ENCODE assay signal across 17 mouse cellular contexts in the genomic region with DNA sequence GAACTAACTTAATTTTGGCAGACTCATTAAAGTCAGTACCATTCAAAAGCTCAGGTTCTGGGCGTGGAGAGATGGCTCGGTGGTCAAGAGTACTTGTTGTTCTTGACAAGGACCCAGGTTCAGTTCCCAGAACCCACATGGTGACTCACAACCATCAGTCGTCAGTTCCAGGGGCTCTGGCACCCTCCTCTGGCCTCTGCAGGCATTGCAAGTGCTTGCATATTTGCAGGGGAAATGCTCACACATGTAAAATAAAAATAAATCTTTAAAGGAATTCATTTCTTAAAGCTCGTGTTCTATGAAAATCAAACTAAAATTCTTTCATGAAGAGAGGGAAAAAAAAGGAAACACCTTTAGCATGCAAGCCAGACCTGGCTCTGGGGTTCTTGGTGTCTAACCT.
DNase-seq lines count a peak whose midpoint lies in the region; ATAC-seq and TF ChIP-seq lines count a peak whose summit lies in the region.
"Had no signal": no experiment of that assay in that cellular context is flagged by ENCODE, and none has a peak within 500 bp of the region (broad histone marks: within the 10 kb centered on the region; RNA-seq: fewer than 3 reads in every experiment).

No protein-coding gene starts in this region.

- H3K36me3 ChIP-seq in intestine, postnatal 0 days (ENCODE audit: control insufficient read depth, insufficient read depth): no peaks in the 10 kb centered on the region
- no peaks in the 10 kb centered on the region for H3K36me3 ChIP-seq in intestine, embryonic 15.5 days
- no peaks in the 10 kb centered on the region for H3K36me3 ChIP-seq in midbrain, postnatal 0 days (ENCODE audit: insufficient read depth, low read length)
- H3K36me3 ChIP-seq in midbrain, embryonic 10.5 days: no peaks in the 10 kb centered on the region
- H3K36me3 ChIP-seq: forebrain, embryonic 10.5 days; liver, embryonic 12.5 days had no signal

- no peaks in the 10 kb centered on the region for H3K27me3 ChIP-seq in intestine, postnatal 0 days (replicated peaks; ENCODE audit: control insufficient read depth, insufficient read depth, low read length)
- H3K27me3 ChIP-seq in intestine, embryonic 15.5 days (replicated peaks): no peaks in the 10 kb centered on the region
- H3K27me3 ChIP-seq in midbrain, postnatal 0 days (ENCODE audit: insufficient read depth, low read length): no peaks in the 10 kb centered on the region
- H3K27me3 ChIP-seq in midbrain, embryonic 10.5 days (ENCODE audit: low read depth, poor library complexity, severe bottlenecking): no peaks in the 10 kb centered on the region
- H3K27me3 ChIP-seq: liver, embryonic 12.5 days had no signal

- DNase-seq in midbrain, postnatal 0 days (ENCODE audit: low spot score): no peak
- no peak for DNase-seq in midbrain, embryonic 10.5 days (ENCODE audit: low spot score)
- DNase-seq in NIH3T3 (ENCODE audit: low read depth): peak; percentile 4
- DNase-seq in embryo, embryonic 10 days (ENCODE audit: low spot score): no peak
- DNase-seq: cerebellum, adult 8-10 months; kidney, adult 18-20 months; kidney, postnatal 4 days; left cerebral cortex, postnatal 4 days; lung, postnatal 10 days; thymus, adult 2 months had no signal

- H3K4me2 ChIP-seq in intestine, postnatal 0 days (replicated peaks; ENCODE audit: low read depth): no peak overlapping the region
- H3K4me2 ChIP-seq in intestine, embryonic 15.5 days (replicated peaks): no peak overlapping the region
- H3K4me2 ChIP-seq in midbrain, postnatal 0 days (ENCODE audit: low read depth, low read length, poor library complexity, severe bottlenecking): no peak overlapping the region
- H3K4me2 ChIP-seq: liver, embryonic 12.5 days had no signal

- H3K9me3 ChIP-seq in intestine, postnatal 0 days (ENCODE audit: control insufficient read depth): no peaks in the 10 kb centered on the region
- no peaks in the 10 kb centered on the region for H3K9me3 ChIP-seq in intestine, embryonic 15.5 days
- no peaks in the 10 kb centered on the region for H3K9me3 ChIP-seq in midbrain, postnatal 0 days (ENCODE audit: low read length)
- H3K9me3 ChIP-seq in midbrain, embryonic 10.5 days (replicated peaks): 0 out of 2 replicates have a peak, but pooled peaks cover 3% of the 10 kb centered on the region
- H3K9me3 ChIP-seq: liver, embryonic 12.5 days had no signal

- no peak for ATAC-seq in intestine, postnatal 0 days
- no peak for ATAC-seq in intestine, embryonic 15.5 days
- ATAC-seq in midbrain, postnatal 0 days (ENCODE audit: low FRiP score): no peak
- ATAC-seq in inflammation-experienced regulatory T-cells, adult 6 months: no peak
- ATAC-seq: CD4-positive, CD25-positive, alpha-beta regulatory T cell, adult 4 months; liver, embryonic 12.5 days; midbrain, embryonic 16.5 days had no signal

- no peak overlapping the region for H3K27ac ChIP-seq in intestine, postnatal 0 days (ENCODE audit: low read depth, low read length)
- H3K27ac ChIP-seq in intestine, embryonic 15.5 days: no peak overlapping the region
- no peak overlapping the region for H3K27ac ChIP-seq in midbrain, postnatal 0 days (ENCODE audit: low read depth, low read length)
- no peak overlapping the region for H3K27ac ChIP-seq in midbrain, embryonic 10.5 days (replicated peaks)
- H3K27ac ChIP-seq: forebrain, embryonic 10.5 days; liver, embryonic 12.5 days had no signal

- no peak overlapping the region for H3K4me3 ChIP-seq in intestine, postnatal 0 days (ENCODE audit: low read depth, low read length)
- no peak overlapping the region for H3K4me3 ChIP-seq in intestine, embryonic 15.5 days (replicated peaks)
- no peak overlapping the region for H3K4me3 ChIP-seq in midbrain, postnatal 0 days (ENCODE audit: low read depth, low read length)
- no peak overlapping the region for H3K4me3 ChIP-seq in midbrain, embryonic 10.5 days
- H3K4me3 ChIP-seq: forebrain, embryonic 10.5 days; liver, embryonic 12.5 days had no signal

- peak; percentile 31 for TF ChIP-seq CTCF in intestine, postnatal 0 days (IDR thresholded peaks at IDR 0.05; ENCODE audit: low read depth)
- TF ChIP-seq CTCF in midbrain, postnatal 0 days (IDR thresholded peaks at IDR 0.05): peak; percentile 52

- H3K4me1 ChIP-seq in intestine, postnatal 0 days (replicated peaks; ENCODE audit: control insufficient read depth, insufficient read depth, low read length): no peaks in the 10 kb centered on the region
- 0 out of 2 replicates have a peak, but pooled peaks cover 4% of the 10 kb centered on the region for H3K4me1 ChIP-seq in intestine, embryonic 15.5 days (replicated peaks)
- H3K4me1 ChIP-seq in midbrain, postnatal 0 days (ENCODE audit: insufficient read depth, low read length): no peaks in the 10 kb centered on the region
- H3K4me1 ChIP-seq in midbrain, embryonic 10.5 days: no peaks in the 10 kb centered on the region
- H3K4me1 ChIP-seq: forebrain, embryonic 10.5 days; liver, embryonic 12.5 days had no signal

- WGBS in intestine, postnatal 0 days: 85% methylated on average over 4 of the region's 4 CpGs
- 89% methylated on average over 4 of the region's 4 CpGs for WGBS in intestine, embryonic 15.5 days
- WGBS in midbrain, postnatal 0 days: 88% methylated on average over 4 of the region's 4 CpGs
- WGBS in midbrain, embryonic 10.5 days: 87% methylated on average over 4 of the region's 4 CpGs

- H3K9ac ChIP-seq in intestine, postnatal 0 days (ENCODE audit: low read depth, low read length): no peak overlapping the region
- no peak overlapping the region for H3K9ac ChIP-seq in intestine, embryonic 15.5 days
- H3K9ac ChIP-seq in midbrain, postnatal 0 days (replicated peaks; ENCODE audit: low read length, poor library complexity, severe bottlenecking): no peak overlapping the region
- H3K9ac ChIP-seq: liver, embryonic 12.5 days had no signal
